Mouse (Mus musculus) heart, postnatal 0 days (tissue): ENCODE data around the gene Fam111a. TPM values are rescaled to one million over a fixed set of nuclear protein-coding genes. Genes with fewer than 3 reads are reported as not detected.

ENCODE experiments used
- ATAC-seq: fragments of 200-750 bp; cut with Nextera tagmentation; 2 replicates; pipeline ENCODE4 v1.8.0; 2017; ENCODE audit warnings: low read depth, moderate number of reproducible peaks, moderate library complexity; ENCODE audit not compliant: insufficient read depth
- DNase-seq: peaks from one replicate; pipeline ENCODE4 v3.0.0-alpha.2; 2016; ENCODE audit warnings: low spot score
- H3K27ac ChIP-seq: fragments of 300-500 bp; sonication (generic); 2 replicates; pipeline ENCODE4 v1.5.1; 2014; ENCODE audit warnings: low read depth, mild to moderate bottlenecking
- H3K27me3 ChIP-seq: fragments of 300-500 bp; sonication (generic); 2 replicates; pipeline ENCODE4 v1.6.1; 2014; ENCODE audit warnings: low read length, mixed read lengths; ENCODE audit not compliant: control insufficient read depth, insufficient read depth
- H3K36me3 ChIP-seq: fragments of 300-500 bp; sonication (generic); replicated peaks from 2 replicates; pipeline ENCODE4 v1.6.1; 2014; ENCODE audit warnings: low read length, mixed read lengths; ENCODE audit not compliant: control insufficient read depth, insufficient read depth
- H3K4me1 ChIP-seq: fragments of 300-500 bp; sonication (generic); 2 replicates; pipeline ENCODE4 v1.6.1; 2014; ENCODE audit warnings: antibody characterized with exemption; ENCODE audit not compliant: control insufficient read depth, insufficient read depth
- H3K4me2 ChIP-seq: fragments of 300-500 bp; sonication (generic); 2 replicates; pipeline ENCODE4 v1.6.1; 2014; ENCODE audit warnings: low read depth, mild to moderate bottlenecking, low read length, moderate library complexity
- H3K4me3 ChIP-seq: fragments of 300-500 bp; sonication (generic); 2 replicates; pipeline ENCODE4 v1.5.1; 2014; ENCODE audit warnings: low read depth, low read length
- H3K9ac ChIP-seq: fragments of 300-500 bp; sonication (generic); replicated peaks from 2 replicates; pipeline ENCODE4 v1.6.1; 2014; ENCODE audit warnings: low read depth, low read length, mixed read lengths
- H3K9me3 ChIP-seq: fragments of 300-500 bp; sonication (generic); replicated peaks from 2 replicates; pipeline ENCODE4 v1.6.1; 2016; ENCODE audit warnings: low read length; ENCODE audit not compliant: control insufficient read depth
- CTCF ChIP-seq: IDR thresholded peaks from 2 replicates; pipeline ENCODE4 v1.5.1; 2016; ENCODE audit warnings: antibody characterized with exemption, control low read depth, low read depth
- EP300 ChIP-seq: IDR thresholded peaks from 2 replicates; pipeline ENCODE4 v1.6.1; 2016; ENCODE audit warnings: antibody characterized with exemption, low read depth
- WGBS: fragments of 180-500 bp; shearing (Covaris S2); extraction: QIAGEN DNeasy Blood & Tissue Kit; methylation state at CpG from one replicate; pipeline ENCODE4 v1.1.7; 2014; 5-methylcytosine and 5-hydroxymethylcytosine counted together
- polyA plus RNA-seq: library from polyadenylated mRNA; unstranded; fragments of >200 nt; fragmentation: Nextera tagmentation; extraction: Ambion mirVana; gene quantifications from 2 replicates; pipeline ENCODE4 v1.2.1, GENCODE M21; 2015
- total RNA-seq: library from RNA; depleted of rRNA; stranded (reverse); fragments of >200 nt; gene quantifications from 2 replicates; pipeline ENCODE4 v1.2.3, GENCODE M21; 2014; ENCODE audit warnings: low replicate concordance

Gene Fam111a
- total and polyA plus RNA-seq, 2 experiments from 2014 or later, result 6.6 to 8.4 TPM

GRCm38 (mm10) chr19:12564197-12564596 lies 18.7 kb downstream of the Fam111a start:
- H3K36me3 ChIP-seq, result no peaks in the 10 kb centered on the region
- ATAC-seq, result no peak
- H3K4me2 ChIP-seq, result no peak overlapping the region
- no peak overlapping the region for H3K4me3 ChIP-seq
- TF ChIP-seq CTCF (no peak), EP300 (no peak)
- no peaks in the 10 kb centered on the region for H3K4me1 ChIP-seq
- no peaks in the 10 kb centered on the region for H3K9me3 ChIP-seq
- no peak for DNase-seq
- H3K27me3 ChIP-seq, result no peaks in the 10 kb centered on the region
- no peak overlapping the region for H3K9ac ChIP-seq
- no peak overlapping the region for H3K27ac ChIP-seq

GRCm38 (mm10) chr19:12567011-12567410 lies 21.5 kb downstream of the Fam111a start:
- TF ChIP-seq EP300 (no peak), CTCF (no peak)
- Histone ChIP-seq H3K36me3 (no peaks in the 10 kb centered on the region), H3K27me3 (no peaks in the 10 kb centered on the region), H3K4me2 (no peak overlapping the region), H3K9me3 (no peaks in the 10 kb centered on the region), H3K4me1 (no peaks in the 10 kb centered on the region), H3K4me3 (no peak overlapping the region), H3K27ac (no peak overlapping the region), H3K9ac (no peak overlapping the region)
- DNase-seq (no peak), ATAC-seq (no peak)
- 40% methylated on average over 4 of the region's 4 CpGs for WGBS

- Histone ChIP-seq H3K4me1 (0 out of 2 replicates have a peak, but pooled peaks cover 3% of the 10 kb centered on the region), H3K27me3 (no peaks in the 10 kb centered on the region), H3K36me3 (no peaks in the 10 kb centered on the region), H3K9me3 (no peaks in the 10 kb centered on the region), H3K9ac (no peak overlapping the region), H3K27ac (no peak overlapping the region), H3K4me3 (no peak overlapping the region), H3K4me2 (no peak overlapping the region)
- DNase-seq (no peak), ATAC-seq (no peak)
- 68% methylated on average over 2 of the region's 2 CpGs for WGBS
- TF ChIP-seq CTCF (no peak), EP300 (no peak)
These were observed 25.3 kb downstream of the Fam111a start for GRCm38 (mm10) chr19:12570866-12571265.

GRCm38 (mm10) chr19:12571687-12572086 lies 26.1 kb downstream of the Fam111a start:
- H3K27ac ChIP-seq, result no peak overlapping the region
- H3K27me3 ChIP-seq, result no peaks in the 10 kb centered on the region
- TF ChIP-seq CTCF (no peak), EP300 (no peak)
- no peaks in the 10 kb centered on the region for H3K36me3 ChIP-seq
- H3K4me3 ChIP-seq, result no peak overlapping the region
- no peak overlapping the region for H3K4me2 ChIP-seq
- H3K9me3 ChIP-seq, result no peaks in the 10 kb centered on the region
- DNase-seq, result no peak
- WGBS, result 82% methylated on average over 1 of the region's 1 CpGs
- ATAC-seq, result no peak
- H3K4me1 ChIP-seq, result 0 out of 2 replicates have a peak, but pooled peaks cover 3% of the 10 kb centered on the region
- no peak overlapping the region for H3K9ac ChIP-seq

GRCm38 (mm10) chr19:12572614-12573265 lies 27.2 kb downstream of the Fam111a start:
- Histone ChIP-seq H3K4me2 (peak overlapping the region; percentile 75), H3K9ac (no peak overlapping the region), H3K4me1 (0 out of 2 replicates have a peak, but pooled peaks cover 3% of the 10 kb centered on the region), H3K27ac (peak overlapping the region; percentile 52), H3K36me3 (peaks cover 5% of the 10 kb centered on the region), H3K27me3 (no peaks in the 10 kb centered on the region), H3K4me3 (peak overlapping the region; percentile 48; the same call in 1 of the 2 replicates), H3K9me3 (no peaks in the 10 kb centered on the region)
- no peak for ATAC-seq
- WGBS, result 83% methylated on average over 1 of the region's 1 CpGs
- no peak for DNase-seq
- TF ChIP-seq EP300 (no peak), CTCF (no peak)
